Mouse (Mus musculus): ENCODE results near the gene Teddm2. TPM values are rescaled to one million over a fixed set of nuclear protein-coding genes. Genes with fewer than 3 reads are reported as not detected.

Teddm2 gene
- polyA plus RNA-seq, 1 experiment from 2014 or later: 0.53 TPM

DNA sequence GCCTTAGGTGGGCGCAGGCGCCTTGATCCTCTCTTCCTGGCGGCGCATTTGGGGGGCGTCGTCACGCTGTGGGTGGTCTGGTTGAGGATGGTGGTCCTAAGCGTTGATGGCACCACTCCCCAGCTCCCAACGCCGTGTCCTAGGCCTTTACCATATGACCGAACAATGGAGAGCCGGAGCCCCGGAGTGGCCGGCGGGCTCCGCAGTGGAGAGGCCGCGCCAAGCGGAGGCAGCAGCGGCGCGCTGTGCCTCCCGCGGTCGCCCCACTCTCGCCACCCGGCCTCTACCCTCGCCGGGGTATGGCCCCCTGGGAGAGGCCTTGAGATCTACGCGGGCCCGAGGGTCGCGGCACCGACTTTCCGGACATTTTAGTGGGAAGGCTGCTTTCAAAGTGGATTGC, 353 bp upstream of the Teddm2 start:
- Histone ChIP-seq H3K9me3 (ENCODE audit: low read length) (no peaks in the 10 kb centered on the region), H3K27ac (ENCODE audit: low read depth) (peak overlapping the region; percentile 98), H3K9ac (replicated peaks) (peak overlapping the region; percentile 96), H3K27me3 (ENCODE audit: insufficient read depth, low read length) (no peaks in the 10 kb centered on the region), H3K36me3 (replicated peaks; ENCODE audit: insufficient read depth, low read length) (peaks cover 27% of the 10 kb centered on the region), H3K4me1 (ENCODE audit: insufficient read depth) (peaks cover 18% of the 10 kb centered on the region), H3K4me3 (ENCODE audit: low read depth, low read length) (peak overlapping the region; percentile 91), H3K4me2 (ENCODE audit: low read depth, low read length) (peak overlapping the region; percentile 66)
- ATAC-seq: peak; percentile 22
- TF ChIP-seq CTCF (IDR thresholded peaks at IDR 0.05; ENCODE audit: low read depth) (no peak), EP300 (IDR thresholded peaks at IDR 0.05; ENCODE audit: low read depth) (no peak)
- no peak for DNase-seq
- WGBS (ENCODE audit: insufficient replicate concordance): under 1% methylated on average over 34 of the region's 36 CpGs

GRCm38 (mm10) chr1:153898989-153899730, 868 bp downstream of the Teddm2 start:
- no peaks in the 10 kb centered on the region for H3K27me3 ChIP-seq (ENCODE audit: insufficient read depth, low read length)
- WGBS (ENCODE audit: insufficient replicate concordance): 16% methylated on average over 22 of the region's 22 CpGs
- peak overlapping the region; percentile 91 for H3K4me3 ChIP-seq (ENCODE audit: low read depth, low read length)
- no peak for ATAC-seq
- peaks cover 18% of the 10 kb centered on the region for H3K4me1 ChIP-seq (ENCODE audit: insufficient read depth)
- no peaks in the 10 kb centered on the region for H3K9me3 ChIP-seq (ENCODE audit: low read length)
- DNase-seq: no peak
- TF ChIP-seq CTCF (IDR thresholded peaks at IDR 0.05; ENCODE audit: low read depth) (no peak), EP300 (IDR thresholded peaks at IDR 0.05; ENCODE audit: low read depth) (no peak)
- peaks cover 15% of the 10 kb centered on the region for H3K36me3 ChIP-seq (replicated peaks; ENCODE audit: insufficient read depth, low read length)
- peak overlapping the region; percentile 66 for H3K4me2 ChIP-seq (ENCODE audit: low read depth, low read length)
- H3K27ac ChIP-seq (ENCODE audit: low read depth): peak overlapping the region; percentile 98
- peak overlapping the region; percentile 96 for H3K9ac ChIP-seq (replicated peaks)

- WGBS (ENCODE audit: insufficient replicate concordance): 63% methylated on average over 8 of the region's 8 CpGs
- Histone ChIP-seq H3K27ac (ENCODE audit: low read depth) (peak overlapping the region; percentile 78), H3K4me3 (ENCODE audit: low read depth, low read length) (no peak overlapping the region), H3K4me1 (ENCODE audit: insufficient read depth) (peaks cover 15% of the 10 kb centered on the region), H3K36me3 (replicated peaks; ENCODE audit: insufficient read depth, low read length) (no peaks in the 10 kb centered on the region), H3K4me2 (ENCODE audit: low read depth, low read length) (no peak overlapping the region), H3K9ac (replicated peaks) (no peak overlapping the region), H3K9me3 (ENCODE audit: low read length) (no peaks in the 10 kb centered on the region), H3K27me3 (ENCODE audit: insufficient read depth, low read length) (no peaks in the 10 kb centered on the region)
- no peak for DNase-seq
- no peak for ATAC-seq
- TF ChIP-seq CTCF (IDR thresholded peaks at IDR 0.05; ENCODE audit: low read depth): no peak
- TF ChIP-seq EP300 (IDR thresholded peaks at IDR 0.05; ENCODE audit: low read depth): peak; percentile 68; the same call in 1 of the 2 replicates
Observed at GRCm38 (mm10) chr1:153897196-153897595, 2.8 kb downstream of the Teddm2 start.

- Histone ChIP-seq H3K27me3 (ENCODE audit: insufficient read depth, low read length) (no peaks in the 10 kb centered on the region), H3K27ac (ENCODE audit: low read depth) (peak overlapping the region; percentile 78), H3K36me3 (replicated peaks; ENCODE audit: insufficient read depth, low read length) (no peaks in the 10 kb centered on the region), H3K9ac (replicated peaks) (no peak overlapping the region), H3K4me1 (ENCODE audit: insufficient read depth) (peaks cover 10% of the 10 kb centered on the region), H3K4me2 (ENCODE audit: low read depth, low read length) (no peak overlapping the region), H3K9me3 (ENCODE audit: low read length) (no peaks in the 10 kb centered on the region), H3K4me3 (ENCODE audit: low read depth, low read length) (no peak overlapping the region)
- peak; percentile 93 for TF ChIP-seq CTCF (IDR thresholded peaks at IDR 0.05; ENCODE audit: low read depth)
- TF ChIP-seq EP300 (IDR thresholded peaks at IDR 0.05; ENCODE audit: low read depth): peak; percentile 79
- DNase-seq (peak; percentile 79), ATAC-seq (peak; percentile 70)
- WGBS (ENCODE audit: insufficient replicate concordance): 25% methylated on average over 5 of the region's 5 CpGs
Observed at GRCm38 (mm10) chr1:153894979-153895378, 5.0 kb downstream of the Teddm2 start.

- Histone ChIP-seq H3K36me3 (replicated peaks; ENCODE audit: insufficient read depth, low read length) (no peaks in the 10 kb centered on the region), H3K9me3 (ENCODE audit: low read length) (no peaks in the 10 kb centered on the region), H3K27me3 (ENCODE audit: insufficient read depth, low read length) (no peaks in the 10 kb centered on the region), H3K4me3 (ENCODE audit: low read depth, low read length) (no peak overlapping the region), H3K4me2 (ENCODE audit: low read depth, low read length) (no peak overlapping the region), H3K27ac (ENCODE audit: low read depth) (no peak overlapping the region), H3K9ac (replicated peaks) (no peak overlapping the region), H3K4me1 (ENCODE audit: insufficient read depth) (peaks cover 10% of the 10 kb centered on the region)
- ATAC-seq (no peak), DNase-seq (no peak)
- WGBS (ENCODE audit: insufficient replicate concordance): 40% methylated on average over 8 of the region's 8 CpGs
- TF ChIP-seq EP300 (IDR thresholded peaks at IDR 0.05; ENCODE audit: low read depth) (no peak), CTCF (IDR thresholded peaks at IDR 0.05; ENCODE audit: low read depth) (no peak)
Observed at GRCm38 (mm10) chr1:153894201-153894893, 5.7 kb downstream of the Teddm2 start.

- Histone ChIP-seq H3K4me2 (ENCODE audit: low read depth, low read length) (no peak overlapping the region), H3K9ac (replicated peaks) (no peak overlapping the region), H3K4me3 (ENCODE audit: low read depth, low read length) (no peak overlapping the region), H3K27me3 (ENCODE audit: insufficient read depth, low read length) (no peaks in the 10 kb centered on the region), H3K36me3 (replicated peaks; ENCODE audit: insufficient read depth, low read length) (no peaks in the 10 kb centered on the region), H3K27ac (ENCODE audit: low read depth) (no peak overlapping the region), H3K9me3 (ENCODE audit: low read length) (no peaks in the 10 kb centered on the region), H3K4me1 (ENCODE audit: insufficient read depth) (peaks cover 9% of the 10 kb centered on the region)
- no peak for ATAC-seq
- no peak for DNase-seq
- TF ChIP-seq EP300 (IDR thresholded peaks at IDR 0.05; ENCODE audit: low read depth): no peak
- no peak for TF ChIP-seq CTCF (IDR thresholded peaks at IDR 0.05; ENCODE audit: low read depth)
- 40% methylated on average over 2 of the region's 2 CpGs for WGBS (ENCODE audit: insufficient replicate concordance)
Observed at GRCm38 (mm10) chr1:153893746-153894145, 6.3 kb downstream of the Teddm2 start.

All from liver, postnatal 0 days (tissue).